Mouse (Mus musculus) C2C12 (cell line): ENCODE data around the gene Parp2. TPM values are rescaled to one million over a fixed set of nuclear protein-coding genes. Genes with fewer than 3 reads are reported as not detected.
"Not testable (repeated sequence)": the region's sequence is repeated elsewhere in the genome, so short reads cannot be mapped to it uniquely, and the experiment has no call there.

Experiments
- H3K27me3 ChIP-seq: one replicate; pipeline ENCODE4 v1.6.1; 2011; ENCODE audit not compliant: control insufficient read depth, insufficient read depth, insufficient read length
- H3K36me3 ChIP-seq: one replicate; pipeline ENCODE4 v1.6.1; 2011; ENCODE audit not compliant: control insufficient read depth, insufficient read depth
- H3K4me3 ChIP-seq: one replicate; pipeline ENCODE4 v1.5.1; 2011; ENCODE audit warnings: mild to moderate bottlenecking, control low read depth; ENCODE audit not compliant: poor library complexity, insufficient read depth, severe bottlenecking
- H3K79me2 ChIP-seq: one replicate; pipeline ENCODE4 v1.6.1; 2011; ENCODE audit not compliant: control insufficient read depth, insufficient read depth
- H3K79me3 ChIP-seq: one replicate; pipeline ENCODE4 v1.6.1; 2011; ENCODE audit warnings: low read depth, control low read depth
- H3ac ChIP-seq: one replicate; pipeline ENCODE3; 2011; ENCODE audit warnings: low read depth; ENCODE audit not compliant: control insufficient read depth, insufficient read length
- CEBPB ChIP-seq: IDR thresholded peaks from one replicate; pipeline ENCODE4 v1.6.1; 2011; ENCODE audit warnings: low read depth, mild to moderate bottlenecking, control low read depth, moderate library complexity
- CTCF ChIP-seq: IDR thresholded peaks from one replicate; pipeline ENCODE4 v1.5.1; 2011; ENCODE audit not compliant: control insufficient read depth, insufficient read depth, insufficient read length
- FOSL1 ChIP-seq: IDR thresholded peaks from one replicate; pipeline ENCODE4 v1.8.0; 2011; ENCODE audit warnings: mild to moderate bottlenecking, low read length; ENCODE audit not compliant: poor library complexity, insufficient read depth, severe bottlenecking
- MAX ChIP-seq: IDR thresholded peaks from one replicate; pipeline ENCODE4 v1.6.1; 2011; ENCODE audit warnings: mild to moderate bottlenecking, control low read depth
- MYOD1 ChIP-seq: IDR thresholded peaks from one replicate; pipeline ENCODE4 v1.6.1; 2011; ENCODE audit warnings: low read depth; ENCODE audit not compliant: control insufficient read depth, insufficient read length
- USF1 ChIP-seq: IDR thresholded peaks from one replicate; pipeline ENCODE4 v1.6.1; 2011; ENCODE audit warnings: low read depth, mild to moderate bottlenecking, control low read depth, moderate library complexity
- polyA plus RNA-seq: library from polyadenylated mRNA; unstranded; fragments of >200 nt; fragmentation: generic; extraction: Trizol; gene quantifications from one replicate; pipeline ENCODE4 v1.2.1, GENCODE M21; 2012; ENCODE audit warnings: missing spikeins

The Parp2 gene
- polyA plus RNA-seq, 1 experiment, result 18.2 TPM

GRCm38 (mm10) chr14:50799502-50800259 is 8.0 kb upstream of the Parp2 start:
- Histone ChIP-seq H3K27me3 (no peaks in the 10 kb centered on the region), H3K4me3 (no peak overlapping the region)
- no peak for TF ChIP-seq USF1
- no peak for TF ChIP-seq MAX
- no peak for TF ChIP-seq MYOD1
- no peak for TF ChIP-seq CTCF
- TF ChIP-seq FOSL1, result no peak
- no peak for TF ChIP-seq CEBPB

GRCm38 (mm10) chr14:50802441-50802840 is 5.2 kb upstream of the Parp2 start:
- Histone ChIP-seq H3K79me2 (peaks cover 70% of the 10 kb centered on the region), H3K79me3 (peaks cover 52% of the 10 kb centered on the region), H3ac (peak overlapping the region; percentile 55), H3K27me3 (no peaks in the 10 kb centered on the region), H3K36me3 (peaks cover 18% of the 10 kb centered on the region), H3K4me3 (peak overlapping the region; percentile 37)
- TF ChIP-seq FOSL1 (no peak), MAX (peak; percentile 38)

More at GRCm38 (mm10) chr14:50799502-50800259, 8.0 kb upstream of the Parp2 start:
- H3K36me3 ChIP-seq, result peaks cover 31% of the 10 kb centered on the region
- H3K79me3 ChIP-seq, result peaks cover 49% of the 10 kb centered on the region
- peaks cover 66% of the 10 kb centered on the region for H3K79me2 ChIP-seq
- H3ac ChIP-seq, result no peak overlapping the region

GRCm38 (mm10) chr14:50802843-50803562 is 4.6 kb upstream of the Parp2 start:
- Histone ChIP-seq H3K36me3 (peaks cover 13% of the 10 kb centered on the region), H3K79me3 (peaks cover 54% of the 10 kb centered on the region), H3K4me3 (peak overlapping the region; percentile 37), H3ac (peak overlapping the region; percentile 55), H3K27me3 (no peaks in the 10 kb centered on the region), H3K79me2 (peaks cover 72% of the 10 kb centered on the region)
- TF ChIP-seq CTCF, result no peak
- TF ChIP-seq MAX, result peak; percentile 46

- H3K79me3 ChIP-seq, result peaks cover 58% of the 10 kb centered on the region
- H3K36me3 ChIP-seq, result peaks cover under 1% of the 10 kb centered on the region
- peak overlapping the region; percentile 37 for H3K4me3 ChIP-seq
- no peak for TF ChIP-seq USF1
- TF ChIP-seq FOSL1, result no peak
- no peak for TF ChIP-seq MAX
- no peak for TF ChIP-seq CTCF
- TF ChIP-seq CEBPB, result no peak
- peak overlapping the region; percentile 66 for H3ac ChIP-seq
- peaks cover 72% of the 10 kb centered on the region for H3K79me2 ChIP-seq
- no peaks in the 10 kb centered on the region for H3K27me3 ChIP-seq
Observed at GRCm38 (mm10) chr14:50804683-50805082, 3.0 kb upstream of the Parp2 start.

GRCm38 (mm10) chr14:50806469-50806868 is 1.2 kb upstream of the Parp2 start:
- not testable (repeated sequence) for H3K36me3 ChIP-seq, H3K27me3 ChIP-seq, H3K4me3 ChIP-seq, H3ac ChIP-seq
- peaks cover 44% of the 10 kb centered on the region for H3K79me3 ChIP-seq
- peaks cover 57% of the 10 kb centered on the region for H3K79me2 ChIP-seq

- no peak overlapping the region for H3ac ChIP-seq
- peaks cover 19% of the 10 kb centered on the region for H3K79me2 ChIP-seq
- H3K27me3 ChIP-seq, result no peaks in the 10 kb centered on the region
- peaks cover 7% of the 10 kb centered on the region for H3K79me3 ChIP-seq
- no peak for TF ChIP-seq USF1
- TF ChIP-seq CTCF, result no peak
- TF ChIP-seq CEBPB, result no peak
- TF ChIP-seq MAX, result no peak
- TF ChIP-seq MYOD1, result no peak
- no peak for TF ChIP-seq FOSL1
- no peak overlapping the region for H3K4me3 ChIP-seq
- peaks cover 57% of the 10 kb centered on the region for H3K36me3 ChIP-seq
Observed at GRCm38 (mm10) chr14:50813060-50813459, 5.4 kb downstream of the Parp2 start.
